Mouse (Mus musculus) left cerebral cortex, adult 8-10 months (tissue): ENCODE measurements at regions not wholly inside any gene's neighbourhood (a gene's known extent, or its start where the extent isn't known, plus 50 kb on each side); places are given as distances from the start of the nearest gene placed in this dataset.

Experiments used
- DNase-seq, 2 experiments: peaks; one replicate each; pipeline ENCODE4 v3.0.0; 2022; ENCODE audit warnings: low spot score in 2 of 2

GRCm38 (mm10) chr3:140566996-140567517 lies 645.1 kb downstream of the Pdha2 start:
- DNase-seq: no peak

GRCm38 (mm10) chr3:140554736-140555135 lies 657.4 kb downstream of the Pdha2 start:
- DNase-seq: no peak

GRCm38 (mm10) chr3:140548483-140548882 lies 663.7 kb downstream of the Pdha2 start:
- DNase-seq: no peak

- DNase-seq: no peak
Observed at GRCm38 (mm10) chr3:140531747-140532502, 680.2 kb downstream of the Pdha2 start.

- DNase-seq: no peak
Observed at GRCm38 (mm10) chr3:140521653-140522278, 690.4 kb downstream of the Pdha2 start.

GRCm38 (mm10) chr3:140510835-140511234 lies 701.3 kb downstream of the Pdha2 start:
- DNase-seq: no peak

GRCm38 (mm10) chr3:140510094-140510493 lies 702.1 kb downstream of the Pdha2 start:
- no peak for DNase-seq

GRCm38 (mm10) chr3:140494134-140494533 lies 718.0 kb downstream of the Pdha2 start:
- DNase-seq: no peak

- no peak for DNase-seq
Observed at GRCm38 (mm10) chr3:140477670-140478208, 734.4 kb downstream of the Pdha2 start.

GRCm38 (mm10) chr3:140476534-140476933 lies 735.6 kb downstream of the Pdha2 start:
- DNase-seq: no peak

- DNase-seq: peak in 1 of 2 experiments; percentile 8
Observed at GRCm38 (mm10) chr3:140452513-140452912, 759.6 kb downstream of the Pdha2 start.

GRCm38 (mm10) chr3:140451148-140451547 lies 761.0 kb downstream of the Pdha2 start:
- no peak for DNase-seq

GRCm38 (mm10) chr3:140409239-140409638 lies 802.9 kb downstream of the Pdha2 start:
- no peak for DNase-seq
